Mouse (Mus musculus) thymus, postnatal 36 days (tissue): ENCODE data around the gene Gng12.

Experiments used
- DNase-seq, 2 experiments: peaks; one replicate each; pipeline ENCODE4 v3.0.0; 2022; ENCODE audit warnings: mixed read lengths in 2 of 2

Gng12 gene

GRCm38 (mm10) chr6:67057991-67058696 is 161.9 kb downstream of the Gng12 start:
- no peak for DNase-seq

GRCm38 (mm10) chr6:67060057-67060456 is 163.9 kb downstream of the Gng12 start:
- no peak for DNase-seq

GRCm38 (mm10) chr6:67069219-67069762 is 173.1 kb downstream of the Gng12 start:
- DNase-seq, result no peak

GRCm38 (mm10) chr6:67069800-67070315 is 173.7 kb downstream of the Gng12 start:
- no peak for DNase-seq
